Mouse (Mus musculus): ENCODE measurements at regions not wholly inside any gene's neighbourhood (a gene's known extent, or its start where the extent isn't known, plus 50 kb on each side); places are given as distances from the start of the nearest gene placed in this dataset.
"Not testable (repeated sequence)": the region's sequence is repeated elsewhere in the genome, so short reads cannot be mapped to it uniquely, and the experiment has no call there.

- no peak for ATAC-seq (ENCODE audit: insufficient number of reproducible peaks, insufficient read depth, low FRiP score, low TSS enrichment)
- no peaks in the 10 kb centered on the region for H3K27me3 ChIP-seq
- H3K4me2 ChIP-seq (replicated peaks): no peak overlapping the region
- WGBS: 86% methylated on average over 4 of the region's 4 CpGs
- no peaks in the 10 kb centered on the region for H3K9me3 ChIP-seq
- H3K4me1 ChIP-seq: no peaks in the 10 kb centered on the region
- no peaks in the 10 kb centered on the region for H3K36me3 ChIP-seq
- H3K9ac ChIP-seq: no peak overlapping the region
- no peak overlapping the region for H3K4me3 ChIP-seq
- no peak overlapping the region for H3K27ac ChIP-seq
Observed at GRCm38 (mm10) chr12:77098821-77099220, 136.8 kb upstream of the Max start.

- Histone ChIP-seq H3K4me1 (no peaks in the 10 kb centered on the region), H3K27me3 (no peaks in the 10 kb centered on the region), H3K4me2 (replicated peaks) (no peak overlapping the region), H3K4me3 (no peak overlapping the region), H3K27ac (no peak overlapping the region), H3K36me3 (no peaks in the 10 kb centered on the region), H3K9ac (no peak overlapping the region), H3K9me3 (no peaks in the 10 kb centered on the region)
- WGBS: 91% methylated on average over 2 of the region's 2 CpGs
- ATAC-seq (ENCODE audit: insufficient number of reproducible peaks, insufficient read depth, low FRiP score, low TSS enrichment): no peak
Observed at GRCm38 (mm10) chr12:77097831-77098230, 135.8 kb upstream of the Max start.

- WGBS: 92% methylated on average over 4 of the region's 4 CpGs
- Histone ChIP-seq H3K36me3 (no peaks in the 10 kb centered on the region), H3K27me3 (no peaks in the 10 kb centered on the region), H3K4me3 (no peak overlapping the region), H3K27ac (no peak overlapping the region), H3K9ac (no peak overlapping the region), H3K4me2 (replicated peaks) (no peak overlapping the region), H3K4me1 (no peaks in the 10 kb centered on the region), H3K9me3 (no peaks in the 10 kb centered on the region)
- no peak for ATAC-seq (ENCODE audit: insufficient number of reproducible peaks, insufficient read depth, low FRiP score, low TSS enrichment)
Observed at GRCm38 (mm10) chr12:77096461-77096860, 134.5 kb upstream of the Max start.

DNA sequence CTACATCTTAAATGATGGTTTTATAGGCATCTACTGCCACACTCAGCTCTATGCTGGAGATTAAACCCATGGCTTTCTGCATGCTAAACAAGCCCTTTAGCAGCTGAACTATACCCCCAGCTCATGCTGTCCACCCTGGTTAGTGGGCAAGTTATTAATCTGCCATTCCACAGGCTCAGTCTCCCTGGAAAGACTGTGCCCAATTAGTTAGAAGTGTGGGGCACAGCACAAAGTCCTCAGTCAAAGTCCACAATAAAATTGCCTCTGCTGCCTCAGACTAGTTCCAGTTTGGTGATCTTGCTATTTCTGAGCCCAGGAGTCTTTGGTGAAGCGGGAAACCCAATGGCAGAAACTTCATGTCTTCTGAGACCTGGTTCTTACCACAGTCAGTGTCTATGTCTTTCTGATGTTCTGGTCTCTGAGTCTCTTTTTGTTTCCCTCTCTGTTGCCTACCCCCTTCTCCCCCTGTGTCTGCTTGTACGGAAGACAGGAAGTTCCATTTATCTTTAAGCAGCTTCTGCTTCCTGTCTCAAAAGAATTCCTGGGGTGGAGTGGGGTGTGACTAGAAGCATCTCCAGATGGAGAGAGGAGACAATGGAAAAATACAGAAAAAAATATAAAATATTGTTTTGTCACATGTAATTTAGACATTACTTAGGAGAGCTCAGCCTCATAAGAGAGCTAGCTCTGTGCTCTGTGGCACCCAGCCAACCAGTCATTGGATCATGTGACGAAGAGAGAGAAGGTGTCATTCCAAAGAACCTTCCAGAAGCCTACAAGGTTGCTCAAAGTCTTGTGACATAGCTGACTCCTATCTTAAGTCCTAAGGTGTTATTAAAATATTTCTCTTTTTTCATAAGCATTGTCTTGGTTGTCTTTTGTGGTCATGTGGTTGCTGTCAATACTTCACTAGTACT, 133.3 kb upstream of the Max start:
- WGBS: 77% methylated on average over 3 of the region's 3 CpGs
- Histone ChIP-seq H3K4me3 (no peak overlapping the region), H3K9ac (no peak overlapping the region), H3K27ac (no peak overlapping the region), H3K4me2 (replicated peaks) (no peak overlapping the region), H3K9me3 (no peaks in the 10 kb centered on the region), H3K4me1 (no peaks in the 10 kb centered on the region), H3K36me3 (no peaks in the 10 kb centered on the region), H3K27me3 (no peaks in the 10 kb centered on the region)
- no peak for ATAC-seq (ENCODE audit: insufficient number of reproducible peaks, insufficient read depth, low FRiP score, low TSS enrichment)

- Histone ChIP-seq H3K27ac (no peak overlapping the region), H3K27me3 (no peaks in the 10 kb centered on the region), H3K36me3 (no peaks in the 10 kb centered on the region), H3K4me1 (no peaks in the 10 kb centered on the region), H3K9me3 (no peaks in the 10 kb centered on the region), H3K9ac (no peak overlapping the region), H3K4me3 (no peak overlapping the region), H3K4me2 (replicated peaks) (no peak overlapping the region)
- 86% methylated on average over 7 of the region's 7 CpGs for WGBS
- no peak for ATAC-seq (ENCODE audit: insufficient number of reproducible peaks, insufficient read depth, low FRiP score, low TSS enrichment)
Observed at GRCm38 (mm10) chr12:77094168-77094567, 132.2 kb upstream of the Max start.

- no peak overlapping the region for H3K27ac ChIP-seq
- H3K27me3 ChIP-seq: no peaks in the 10 kb centered on the region
- no peaks in the 10 kb centered on the region for H3K36me3 ChIP-seq
- no peak for ATAC-seq (ENCODE audit: insufficient number of reproducible peaks, insufficient read depth, low FRiP score, low TSS enrichment)
- H3K4me1 ChIP-seq: no peaks in the 10 kb centered on the region
- no peak overlapping the region for H3K4me3 ChIP-seq
- H3K9me3 ChIP-seq: no peaks in the 10 kb centered on the region
- 72% methylated on average over 3 of the region's 3 CpGs for whole genome bisulfite sequencing
- no peak overlapping the region for H3K4me2 ChIP-seq (replicated peaks)
- H3K9ac ChIP-seq: no peak overlapping the region
Observed at GRCm38 (mm10) chr12:77092741-77093140, 130.7 kb upstream of the Max start.

GRCm38 (mm10) chr12:77092143-77092542, 130.1 kb upstream of the Max start:
- no peaks in the 10 kb centered on the region for H3K27me3 ChIP-seq
- H3K36me3 ChIP-seq: no peaks in the 10 kb centered on the region
- 80% methylated on average over 2 of the region's 2 CpGs for WGBS
- H3K9me3 ChIP-seq: no peaks in the 10 kb centered on the region
- H3K27ac ChIP-seq: no peak overlapping the region
- no peak for ATAC-seq (ENCODE audit: insufficient number of reproducible peaks, insufficient read depth, low FRiP score, low TSS enrichment)
- no peak overlapping the region for H3K4me3 ChIP-seq
- no peak overlapping the region for H3K9ac ChIP-seq
- no peaks in the 10 kb centered on the region for H3K4me1 ChIP-seq
- H3K4me2 ChIP-seq (replicated peaks): no peak overlapping the region

- H3K9me3 ChIP-seq: no peaks in the 10 kb centered on the region
- no peak overlapping the region for H3K9ac ChIP-seq
- no peak overlapping the region for H3K4me2 ChIP-seq (replicated peaks)
- no peaks in the 10 kb centered on the region for H3K27me3 ChIP-seq
- ATAC-seq (ENCODE audit: insufficient number of reproducible peaks, insufficient read depth, low FRiP score, low TSS enrichment): no peak
- no peaks in the 10 kb centered on the region for H3K36me3 ChIP-seq
- WGBS: 87% methylated on average over 2 of the region's 2 CpGs
- no peak overlapping the region for H3K4me3 ChIP-seq
- no peak overlapping the region for H3K27ac ChIP-seq
- no peaks in the 10 kb centered on the region for H3K4me1 ChIP-seq
Observed at GRCm38 (mm10) chr12:77091700-77092099, 129.7 kb upstream of the Max start.

DNA sequence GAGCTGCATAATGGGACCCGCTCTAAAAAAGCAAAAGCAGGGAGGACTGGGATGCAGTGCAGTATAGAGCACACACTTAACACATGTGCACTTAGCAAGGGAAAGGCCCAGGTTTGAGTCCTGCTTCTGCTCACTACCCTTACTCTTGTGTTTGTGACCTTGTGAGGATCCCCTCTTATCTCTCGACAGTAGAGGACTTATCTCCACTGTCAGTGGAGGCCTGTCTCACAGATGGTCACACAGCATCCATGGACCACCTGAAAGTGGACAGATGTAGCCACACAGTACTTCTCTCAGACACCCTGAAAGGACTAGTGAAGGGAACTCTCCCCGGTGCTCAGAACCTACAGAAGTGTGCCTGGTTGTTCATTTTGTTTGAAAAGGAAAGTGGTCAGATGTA, 128.5 kb upstream of the Max start:
- Histone ChIP-seq H3K4me1 (no peaks in the 10 kb centered on the region), H3K27me3 (no peaks in the 10 kb centered on the region), H3K36me3 (no peaks in the 10 kb centered on the region), H3K4me2 (replicated peaks) (no peak overlapping the region), H3K9me3 (no peaks in the 10 kb centered on the region), H3K9ac (no peak overlapping the region), H3K27ac (no peak overlapping the region), H3K4me3 (no peak overlapping the region)
- ATAC-seq (ENCODE audit: insufficient number of reproducible peaks, insufficient read depth, low FRiP score, low TSS enrichment): no peak
- WGBS: 90% methylated on average over 3 of the region's 3 CpGs

- H3K4me3 ChIP-seq: no peak overlapping the region
- H3K4me2 ChIP-seq (replicated peaks): no peak overlapping the region
- no peak overlapping the region for H3K27ac ChIP-seq
- H3K9me3 ChIP-seq: no peaks in the 10 kb centered on the region
- H3K9ac ChIP-seq: no peak overlapping the region
- ATAC-seq (ENCODE audit: insufficient number of reproducible peaks, insufficient read depth, low FRiP score, low TSS enrichment): no peak
- 81% methylated on average over 6 of the region's 6 CpGs for WGBS
- H3K27me3 ChIP-seq: no peaks in the 10 kb centered on the region
- no peaks in the 10 kb centered on the region for H3K4me1 ChIP-seq
- no peaks in the 10 kb centered on the region for H3K36me3 ChIP-seq
Observed at GRCm38 (mm10) chr12:77089624-77090278, 127.8 kb upstream of the Max start.

DNA sequence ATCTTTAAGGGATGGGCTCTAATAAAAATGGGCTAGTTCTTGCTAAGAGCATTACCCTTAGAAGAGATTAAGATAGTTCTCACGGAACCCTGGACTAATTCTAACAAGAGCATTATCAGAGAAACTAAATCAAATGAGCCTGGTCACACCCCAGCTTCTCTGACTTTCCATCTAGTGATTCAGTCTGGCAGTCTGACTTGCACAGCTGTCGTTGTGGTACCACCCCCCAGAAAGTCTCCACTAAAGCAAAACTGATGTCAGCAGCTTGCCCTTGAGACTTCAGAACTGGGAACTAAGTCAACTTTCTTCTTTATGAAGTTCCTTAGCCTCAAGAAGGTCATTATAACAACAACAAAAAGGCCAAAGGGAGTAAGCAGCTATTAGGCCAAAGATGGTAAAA, 126.5 kb upstream of the Max start:
- no peak overlapping the region for H3K27ac ChIP-seq
- H3K9me3 ChIP-seq: no peaks in the 10 kb centered on the region
- no peak for ATAC-seq (ENCODE audit: insufficient number of reproducible peaks, insufficient read depth, low FRiP score, low TSS enrichment)
- H3K4me2 ChIP-seq (replicated peaks): no peak overlapping the region
- no peaks in the 10 kb centered on the region for H3K36me3 ChIP-seq
- H3K27me3 ChIP-seq: no peaks in the 10 kb centered on the region
- no peaks in the 10 kb centered on the region for H3K4me1 ChIP-seq
- H3K9ac ChIP-seq: no peak overlapping the region
- H3K4me3 ChIP-seq: no peak overlapping the region
- 79% methylated on average over 2 of the region's 2 CpGs for WGBS

DNA sequence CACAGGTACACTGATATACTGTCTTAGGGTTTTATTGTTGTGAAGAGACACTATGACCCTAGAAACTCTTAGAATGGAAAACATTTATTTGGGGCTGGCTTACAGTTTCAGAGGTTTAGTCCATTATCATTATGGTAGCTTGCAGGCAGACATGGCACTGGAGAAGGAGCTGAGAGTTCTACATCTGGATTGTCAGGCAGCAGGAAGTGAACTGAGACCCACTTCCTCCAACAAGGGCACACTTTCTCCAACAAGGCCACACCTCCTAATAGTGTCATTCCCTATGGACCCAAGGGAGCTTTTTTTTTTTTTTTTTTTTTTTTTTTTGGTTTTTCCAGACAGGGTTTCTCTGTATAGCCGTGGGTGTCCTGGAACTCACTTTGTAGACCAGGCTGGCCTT, 124.9 kb upstream of the Max start:
- H3K36me3 ChIP-seq; H3K27ac ChIP-seq; H3K27me3 ChIP-seq; H3K4me2 ChIP-seq (replicated peaks); H3K4me1 ChIP-seq; H3K9me3 ChIP-seq; ATAC-seq (ENCODE audit: insufficient number of reproducible peaks, insufficient read depth, low FRiP score, low TSS enrichment); H3K4me3 ChIP-seq; H3K9ac ChIP-seq: not testable (repeated sequence)
- 80% methylated on average over 1 of the region's 1 CpGs for WGBS

Measured in embryonic facial prominence, embryonic 12.5 days (tissue).